Mouse (Mus musculus): ENCODE data around the gene Tmem39a. TPM values are rescaled to one million over a fixed set of nuclear protein-coding genes. Genes with fewer than 3 reads are reported as not detected.

The Tmem39a gene
- 148 and 206 TPM in 2 replicates for total RNA-seq (2014; fragmentation: Nextera tagmentation)
- 53.5 and 62.1 TPM in 2 replicates for total RNA-seq (2017)
- 10.7 and 17.3 TPM in 2 replicates for polyA plus RNA-seq (2012)

GRCm38 (mm10) chr16:38558221-38558748 lies at the start of gene Tmem39a:
Gene Tmem39a, plus strand, starts transcription at chr16:38558698.
- Histone ChIP-seq H3K36me3 (replicated peaks) (no peaks in the 10 kb centered on the region), H3K4me1 (ENCODE audit: insufficient read depth, low read depth, low read length) (peaks cover 5% of the 10 kb centered on the region; the same call in 1 of the 2 replicates), H3K27me3 (ENCODE audit: insufficient read depth, low read length) (peaks cover 21% of the 10 kb centered on the region), H3K9me3 (replicated peaks) (no peaks in the 10 kb centered on the region), H3K4me3 (ENCODE audit: low read depth, low read length) (no peak within 1 kb of the TSS)
- TF ChIP-seq CTCF (IDR thresholded peaks at IDR 0.05; ENCODE audit: low read depth, low read length) = no peak
- TF ChIP-seq GATA2 (IDR thresholded peaks at IDR 0.05; ENCODE audit: borderline replicate concordance, low read depth, low read length) = no peak
- TF ChIP-seq POLR2AphosphoS5 (IDR thresholded peaks at IDR 0.05; ENCODE audit: insufficient replicate concordance, low read depth, low read length) = no peak
- TF ChIP-seq GATA1 (IDR thresholded peaks at IDR 0.05; ENCODE audit: borderline replicate concordance, low read length) = no peak
- no peak for TF ChIP-seq TAL1 (conservative IDR thresholded peaks at IDR 0.05; ENCODE audit: low read depth, low read length)
- DNase-seq (ENCODE audit: low spot score) = no peak
- no peak for ATAC-seq (ENCODE audit: extremely low read depth, insufficient number of reproducible peaks, low FRiP score, poor library complexity, severe bottlenecking)

GRCm38 (mm10) chr16:38510846-38511245 lies 47.7 kb upstream of the Tmem39a start:
- Histone ChIP-seq H3K36me3 (replicated peaks) (peaks cover 78% of the 10 kb centered on the region), H3K9me3 (replicated peaks) (no peaks in the 10 kb centered on the region), H3K27me3 (ENCODE audit: insufficient read depth, low read length) (no peaks in the 10 kb centered on the region), H3K4me3 (ENCODE audit: low read depth, low read length) (no peak overlapping the region), H3K4me1 (ENCODE audit: insufficient read depth, low read depth, low read length) (peaks cover 11% of the 10 kb centered on the region; the same call in 1 of the 2 replicates)
- TF ChIP-seq GATA2 (IDR thresholded peaks at IDR 0.05; ENCODE audit: borderline replicate concordance, low read depth, low read length) (no peak), POLR2AphosphoS5 (IDR thresholded peaks at IDR 0.05; ENCODE audit: insufficient replicate concordance, low read depth, low read length) (no peak), GATA1 (IDR thresholded peaks at IDR 0.05; ENCODE audit: borderline replicate concordance, low read length) (no peak), CTCF (IDR thresholded peaks at IDR 0.05; ENCODE audit: low read depth, low read length) (no peak), TAL1 (conservative IDR thresholded peaks at IDR 0.05; ENCODE audit: low read depth, low read length) (no peak)
- ATAC-seq (ENCODE audit: extremely low read depth, insufficient number of reproducible peaks, low FRiP score, poor library complexity, severe bottlenecking) = no peak
- DNase-seq (ENCODE audit: low spot score) = no peak

GRCm38 (mm10) chr16:38519140-38519539 lies 39.4 kb upstream of the Tmem39a start:
- TF ChIP-seq GATA2 (IDR thresholded peaks at IDR 0.05; ENCODE audit: borderline replicate concordance, low read depth, low read length) (no peak), POLR2AphosphoS5 (IDR thresholded peaks at IDR 0.05; ENCODE audit: insufficient replicate concordance, low read depth, low read length) (no peak), CTCF (IDR thresholded peaks at IDR 0.05; ENCODE audit: low read depth, low read length) (no peak), GATA1 (IDR thresholded peaks at IDR 0.05; ENCODE audit: borderline replicate concordance, low read length) (no peak), TAL1 (conservative IDR thresholded peaks at IDR 0.05; ENCODE audit: low read depth, low read length) (no peak)
- no peak overlapping the region for H3K4me3 ChIP-seq (ENCODE audit: low read depth, low read length)
- peaks cover 49% of the 10 kb centered on the region for H3K36me3 ChIP-seq (replicated peaks)
- no peak for DNase-seq (ENCODE audit: low spot score)
- no peaks in the 10 kb centered on the region for H3K9me3 ChIP-seq (replicated peaks)
- ATAC-seq (ENCODE audit: extremely low read depth, insufficient number of reproducible peaks, low FRiP score, poor library complexity, severe bottlenecking) = peak; percentile 43; the same call in 1 of the 2 replicates
- H3K4me1 ChIP-seq (ENCODE audit: insufficient read depth, low read depth, low read length) = peaks cover 12% of the 10 kb centered on the region
- H3K27me3 ChIP-seq (ENCODE audit: insufficient read depth, low read length) = no peaks in the 10 kb centered on the region

GRCm38 (mm10) chr16:38521211-38521987 lies 37.1 kb upstream of the Tmem39a start:
- no peak for ATAC-seq (ENCODE audit: extremely low read depth, insufficient number of reproducible peaks, low FRiP score, poor library complexity, severe bottlenecking)
- peaks cover 12% of the 10 kb centered on the region for H3K4me1 ChIP-seq (ENCODE audit: insufficient read depth, low read depth, low read length)
- no peak for TF ChIP-seq CTCF (IDR thresholded peaks at IDR 0.05; ENCODE audit: low read depth, low read length)
- TF ChIP-seq TAL1 (conservative IDR thresholded peaks at IDR 0.05; ENCODE audit: low read depth, low read length) = no peak
- no peak for TF ChIP-seq POLR2AphosphoS5 (IDR thresholded peaks at IDR 0.05; ENCODE audit: insufficient replicate concordance, low read depth, low read length)
- no peak for TF ChIP-seq GATA2 (IDR thresholded peaks at IDR 0.05; ENCODE audit: borderline replicate concordance, low read depth, low read length)
- TF ChIP-seq GATA1 (IDR thresholded peaks at IDR 0.05; ENCODE audit: borderline replicate concordance, low read length) = no peak
- H3K9me3 ChIP-seq (replicated peaks) = no peaks in the 10 kb centered on the region
- peaks cover 55% of the 10 kb centered on the region for H3K36me3 ChIP-seq (replicated peaks)
- H3K4me3 ChIP-seq (ENCODE audit: low read depth, low read length) = peak overlapping the region; percentile 86
- DNase-seq (ENCODE audit: low spot score) = peak; percentile 5
- H3K27me3 ChIP-seq (ENCODE audit: insufficient read depth, low read length) = no peaks in the 10 kb centered on the region

- DNase-seq (ENCODE audit: low spot score) = peak; percentile 93
- H3K36me3 ChIP-seq (replicated peaks) = peaks cover 56% of the 10 kb centered on the region
- peaks cover 12% of the 10 kb centered on the region for H3K4me1 ChIP-seq (ENCODE audit: insufficient read depth, low read depth, low read length)
- peak within 1 kb of the TSS; percentile 86 for H3K4me3 ChIP-seq (ENCODE audit: low read depth, low read length)
- no peaks in the 10 kb centered on the region for H3K27me3 ChIP-seq (ENCODE audit: insufficient read depth, low read length)
- ATAC-seq (ENCODE audit: extremely low read depth, insufficient number of reproducible peaks, low FRiP score, poor library complexity, severe bottlenecking) = peak; percentile 89
- H3K9me3 ChIP-seq (replicated peaks) = no peaks in the 10 kb centered on the region
- TF ChIP-seq POLR2AphosphoS5 (IDR thresholded peaks at IDR 0.05; ENCODE audit: insufficient replicate concordance, low read depth, low read length) (no peak), GATA1 (IDR thresholded peaks at IDR 0.05; ENCODE audit: borderline replicate concordance, low read length) (no peak), TAL1 (conservative IDR thresholded peaks at IDR 0.05; ENCODE audit: low read depth, low read length) (no peak), CTCF (IDR thresholded peaks at IDR 0.05; ENCODE audit: low read depth, low read length) (no peak), GATA2 (IDR thresholded peaks at IDR 0.05; ENCODE audit: borderline replicate concordance, low read depth, low read length) (no peak)
These were observed 36.1 kb upstream of the Tmem39a start, which contains the start of gene Timmdc1 for GRCm38 (mm10) chr16:38522129-38523084. Gene Timmdc1, minus strand, starts transcription at chr16:38522663.
